Mouse (Mus musculus): ENCODE results near the gene Cbr2.

Gene Cbr2

DNA sequence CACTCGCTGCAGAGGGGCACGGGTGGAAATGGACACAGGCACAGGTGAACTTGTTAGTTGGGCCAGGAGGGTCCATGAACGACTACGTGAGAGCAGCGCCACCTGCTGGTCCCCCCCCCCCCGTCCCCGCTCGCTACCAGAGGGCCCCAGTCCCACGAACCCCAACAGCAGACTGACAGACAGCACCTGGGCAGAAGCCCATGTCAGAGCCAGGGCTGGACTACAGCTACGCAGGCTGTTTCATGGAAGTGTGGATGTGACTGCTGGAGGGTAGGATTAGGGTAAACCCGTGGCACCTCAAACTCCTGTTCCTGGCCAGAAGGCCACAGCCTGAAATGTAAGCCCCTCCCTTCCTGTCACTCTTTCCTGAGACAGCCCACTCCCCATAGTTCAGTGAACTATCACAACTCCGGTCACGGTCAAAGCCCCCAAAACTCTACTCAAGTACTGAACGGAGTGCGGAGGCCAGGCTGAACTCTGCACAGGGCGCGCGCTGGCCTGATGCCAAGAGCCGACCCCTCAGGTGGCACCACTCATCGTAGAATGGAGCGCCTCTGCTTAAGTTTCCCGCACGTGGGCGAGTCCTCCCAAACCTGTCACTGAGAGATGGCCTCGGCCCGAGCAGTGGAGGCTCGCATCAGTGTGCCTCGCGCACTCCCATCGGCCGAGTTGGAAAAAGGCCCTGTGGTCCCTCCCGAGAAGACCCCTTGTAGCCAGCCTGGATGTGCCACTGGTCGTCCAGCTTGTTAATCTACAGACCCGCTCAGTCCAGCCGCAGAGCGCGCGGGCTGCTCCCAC is 18.9 kb downstream of the Cbr2 start:
- in situ Hi-C loops (cut with MboI, MseI), result loop anchor here (10.0 kb wide), 1 partner anchor 88 kb away; the partner anchor contains the start of gene Sirt7

DNA sequence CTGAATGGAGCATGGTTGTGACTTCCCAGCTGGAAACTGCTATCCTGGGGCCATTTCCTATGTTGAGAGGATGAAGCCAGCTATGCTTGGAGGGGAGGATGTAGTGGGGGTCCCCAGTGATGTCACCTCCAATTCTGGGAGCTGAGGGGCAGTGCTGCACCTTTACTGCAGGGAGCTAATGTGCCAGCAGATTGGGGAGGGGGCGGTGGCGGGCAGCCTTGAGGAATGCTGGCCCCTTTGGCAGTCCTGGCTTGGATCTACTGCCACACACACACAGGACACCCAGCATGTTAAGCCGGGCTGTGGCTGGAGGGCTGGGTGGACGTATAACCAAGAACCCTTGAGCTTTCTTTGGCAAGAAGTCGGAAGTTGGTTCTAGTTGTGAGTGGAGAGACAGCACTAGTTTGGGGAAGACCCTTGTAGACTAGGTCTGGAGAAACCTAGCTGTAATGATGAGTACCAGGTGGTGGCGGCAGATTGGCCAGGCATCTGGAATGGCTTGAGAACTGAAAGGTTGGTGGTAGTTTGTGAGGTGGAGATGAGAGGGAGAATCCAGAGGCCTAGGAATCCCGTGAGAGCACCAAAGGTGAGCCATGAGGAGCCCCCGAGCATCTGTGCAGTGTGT is 19.8 kb downstream of the Cbr2 start:
- in situ Hi-C loops (cut with MboI, MseI), result loop anchor here (10.0 kb wide), 1 partner anchor 87 kb away; the partner anchor contains the start of gene Sirt7

DNA sequence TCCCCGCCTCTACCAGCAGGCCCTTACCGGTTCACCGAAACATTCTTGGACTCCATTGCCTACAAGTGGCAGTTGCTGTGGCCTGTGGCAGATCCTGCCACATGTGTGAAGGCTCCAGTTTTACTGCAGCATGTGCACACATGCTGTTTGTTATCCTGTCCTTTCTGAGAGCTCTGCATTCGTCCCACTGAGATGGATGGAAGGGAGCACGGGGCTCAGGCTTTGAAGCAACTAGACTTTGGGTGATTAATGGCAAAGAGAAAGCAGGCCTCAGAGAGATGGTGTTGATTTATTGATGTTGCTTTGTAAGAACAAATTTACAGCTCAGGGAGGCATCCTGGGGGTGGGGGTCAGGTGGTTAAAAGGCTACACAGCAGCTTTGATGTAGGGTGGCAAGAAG is 21.2 kb downstream of the Cbr2 start:
- in situ Hi-C loops (cut with MboI, MseI), result loop anchor here (10.0 kb wide), 1 partner anchor 86 kb away; the partner anchor contains the start of gene Sirt7

DNA sequence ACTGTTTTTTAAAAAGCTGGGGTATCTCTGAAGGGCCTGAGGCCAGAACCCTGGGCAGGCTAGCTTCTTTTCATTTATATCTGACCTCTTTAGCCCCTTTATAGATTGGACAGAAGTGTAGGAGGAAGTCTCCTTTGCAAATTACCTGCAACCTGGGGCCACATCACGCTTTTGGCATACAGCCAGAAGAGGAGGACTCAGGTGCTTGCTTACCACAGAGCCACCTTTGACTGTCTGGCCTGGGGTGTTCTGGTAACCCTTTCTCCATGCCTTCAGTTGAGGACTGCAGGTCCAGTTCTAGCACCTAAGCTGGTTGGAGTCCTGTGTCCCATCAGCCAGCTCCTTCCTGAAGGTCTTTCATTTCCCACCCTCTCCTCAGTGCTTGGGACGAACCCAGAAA is 22.4 kb downstream of the Cbr2 start:
- in situ Hi-C loops (cut with MboI, MseI), result no loop called here

DNA sequence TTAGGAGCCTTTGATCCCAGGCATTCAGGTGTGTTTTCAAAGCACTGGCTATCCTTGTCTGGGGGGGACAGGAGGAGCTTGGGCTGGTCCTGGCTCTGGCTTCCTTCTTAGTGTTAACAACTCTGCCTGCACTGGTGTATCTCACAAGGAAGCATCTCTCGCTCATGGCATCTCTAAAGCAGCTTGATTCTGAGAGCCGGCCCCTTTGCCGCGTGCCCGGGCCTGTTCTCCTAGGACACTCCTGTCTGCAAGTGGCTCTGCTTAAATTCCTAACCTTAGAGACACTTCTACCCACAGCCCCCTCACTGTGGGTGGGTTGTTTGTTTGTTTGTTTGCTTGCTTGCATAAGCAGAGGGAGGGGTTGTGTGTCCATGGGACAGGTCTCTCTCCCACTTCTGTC is 23.9 kb downstream of the Cbr2 start:
- in situ Hi-C loops (cut with MboI, MseI), result no loop called here

DNA sequence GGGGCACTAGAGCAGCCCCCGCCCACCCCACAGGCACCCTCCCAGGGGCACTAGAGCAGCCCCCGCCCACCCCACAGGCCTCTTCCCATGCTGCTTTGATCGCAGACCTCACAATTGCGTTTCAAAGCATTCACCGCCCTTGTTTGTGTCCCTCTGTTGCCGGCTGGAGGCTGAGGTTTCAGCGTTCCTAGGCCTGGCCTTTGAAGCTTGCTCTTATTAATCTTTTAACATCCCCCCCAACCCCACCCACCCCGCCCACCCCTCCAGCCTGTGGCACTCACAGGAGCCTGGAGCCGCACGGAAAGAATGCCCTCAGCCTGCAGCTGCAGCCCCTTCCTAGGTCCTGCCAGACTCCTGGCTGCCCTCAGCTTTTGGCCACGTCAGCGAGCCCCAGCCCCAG is 24.7 kb downstream of the Cbr2 start:
- in situ Hi-C loops (cut with MboI, MseI), result no loop called here

DNA sequence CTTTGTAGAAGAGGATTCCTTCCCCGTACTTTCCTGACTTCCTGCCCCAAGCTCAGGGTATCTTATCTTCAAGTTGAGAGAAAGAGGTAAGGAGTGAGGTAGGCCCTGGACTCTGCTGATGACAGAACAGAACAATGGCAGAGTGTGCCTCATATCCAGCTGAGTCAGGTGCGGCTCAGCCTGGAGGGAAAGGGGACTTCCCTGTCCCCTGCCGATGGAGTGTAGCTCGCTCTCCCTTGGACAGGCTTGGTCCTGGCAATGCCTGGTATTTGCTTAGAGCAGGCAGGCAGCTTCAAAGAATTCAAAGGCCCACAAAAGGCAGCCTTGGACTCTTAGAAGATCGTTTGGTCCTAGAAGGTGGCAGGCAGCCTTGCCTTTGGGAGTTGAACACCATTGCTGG is 25.8 kb downstream of the Cbr2 start:
- in situ Hi-C loops (cut with MboI, MseI), result no loop called here

DNA sequence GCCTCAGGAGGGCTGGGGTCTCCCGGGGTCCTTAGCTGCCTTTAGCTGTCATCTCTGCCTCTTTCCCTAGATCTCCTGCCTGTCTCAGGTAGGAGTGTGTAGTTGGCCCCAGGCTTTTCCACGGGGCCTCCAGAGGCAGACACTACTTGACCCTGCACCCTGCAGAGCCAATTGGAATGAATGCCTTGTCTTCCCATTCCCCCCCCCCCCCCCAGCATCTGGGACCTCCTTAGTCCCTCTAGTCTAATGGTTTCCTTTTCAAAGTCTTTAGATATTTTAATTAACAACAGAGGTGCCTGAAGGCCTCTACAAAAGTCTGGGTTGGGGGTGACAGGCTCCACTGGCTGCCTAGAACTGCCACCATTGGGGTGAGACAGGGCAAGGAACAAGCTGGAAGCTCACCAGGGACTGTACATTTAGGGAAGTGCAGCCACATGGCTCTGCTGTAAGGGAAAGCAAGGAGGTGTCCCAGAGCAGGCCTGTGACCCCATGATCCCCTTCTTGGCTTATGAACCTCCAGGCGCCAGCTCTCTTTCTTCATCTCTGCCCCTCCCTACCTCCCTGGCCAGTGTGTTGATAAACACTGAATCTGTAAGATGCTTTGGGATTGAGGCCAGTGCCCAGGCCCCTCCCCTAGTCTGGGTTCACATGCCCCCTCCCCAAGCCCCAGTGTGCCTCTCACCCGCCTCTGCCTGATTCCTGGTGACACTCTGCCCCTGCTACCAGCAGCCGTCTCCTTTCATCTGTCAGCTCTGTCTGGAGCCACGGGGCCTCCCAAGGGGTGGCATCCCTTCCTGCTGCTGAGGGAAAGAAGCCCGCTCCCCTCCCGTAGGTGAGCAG is 27.2 kb downstream of the Cbr2 start:
- in situ Hi-C loops (cut with MboI, MseI), result no loop called here

DNA sequence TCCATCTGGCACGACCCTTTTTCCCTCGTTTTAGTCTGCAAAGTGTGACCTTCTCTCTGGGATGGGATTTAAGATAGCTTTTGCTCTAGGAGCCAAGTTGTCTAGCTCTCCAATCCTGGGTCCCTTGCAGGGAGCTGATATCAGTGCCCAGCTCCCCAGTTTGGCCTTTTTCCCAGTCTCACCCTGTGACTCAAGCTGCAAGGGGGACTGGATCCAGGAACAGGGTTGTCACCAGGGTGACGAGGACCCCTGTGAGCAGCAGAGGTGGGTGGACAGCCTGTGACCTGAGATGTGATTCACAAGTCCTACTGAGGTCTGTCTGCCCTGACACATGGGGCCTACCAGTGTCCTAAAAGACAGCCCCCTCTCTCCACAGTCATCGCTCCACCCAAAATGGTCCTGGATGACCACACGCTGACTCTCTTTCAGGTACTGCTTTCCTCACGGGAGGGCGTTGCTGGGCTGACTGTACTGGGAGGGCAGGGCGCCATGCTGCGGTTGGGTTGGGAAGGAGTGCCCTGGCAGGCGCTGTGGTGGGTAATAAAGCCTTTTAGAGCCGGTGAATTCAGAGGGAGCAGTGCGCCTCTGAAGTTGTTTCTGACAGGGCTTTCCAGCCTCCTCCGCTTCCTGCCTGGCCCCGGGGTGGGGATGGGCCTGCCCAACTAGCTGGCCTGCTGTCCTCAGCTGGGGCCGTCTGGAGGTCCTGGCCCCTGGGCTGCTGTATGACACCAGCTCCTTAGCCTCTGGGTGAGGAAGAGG is 28.0 kb downstream of the Cbr2 start:
- in situ Hi-C loops (cut with MboI, MseI), result no loop called here

DNA sequence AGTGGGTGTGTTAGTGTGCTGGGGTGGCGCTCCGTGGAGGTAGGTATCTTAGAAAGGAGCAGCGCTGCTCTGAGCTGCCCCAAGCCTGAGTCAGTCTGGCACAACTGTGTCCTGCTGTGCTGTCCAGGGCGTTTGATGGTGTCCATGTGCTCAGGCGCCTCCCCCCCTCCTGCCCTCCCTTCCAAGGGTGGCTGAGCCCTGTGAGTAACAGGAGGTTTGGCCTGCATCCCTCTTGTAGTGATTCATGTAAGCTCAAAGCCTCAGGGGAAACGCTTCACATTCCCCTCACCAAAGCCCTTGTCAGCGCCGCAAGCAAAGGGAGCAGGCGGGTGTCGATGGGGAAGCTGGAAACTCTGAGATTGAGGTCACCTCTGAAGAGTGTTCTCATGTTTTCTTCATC is 34.2 kb downstream of the Cbr2 start:
- in situ Hi-C loops (cut with MboI, MseI), result loop anchor here (10.0 kb wide), 1 partner anchor 313 kb away; no protein-coding TSS in a partner anchor

DNA sequence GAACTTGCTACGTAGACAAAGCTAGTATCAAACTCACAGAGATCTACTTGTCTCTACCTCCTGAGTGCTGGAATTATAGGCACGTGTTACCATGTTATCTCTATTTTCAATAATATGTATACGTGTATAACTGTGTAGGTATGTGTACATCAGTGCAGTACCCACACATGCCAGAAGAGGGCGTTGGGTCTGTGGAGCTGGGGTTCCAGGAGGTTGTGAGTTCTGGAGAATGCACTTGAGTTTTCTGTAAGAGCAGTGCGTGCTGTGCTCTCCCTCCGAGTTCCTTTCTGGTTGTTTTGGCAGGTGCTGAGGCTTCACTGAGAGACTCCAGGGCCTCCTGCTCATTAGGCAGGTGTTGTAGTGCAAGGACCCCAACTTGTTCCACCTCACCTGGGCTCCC is 35.3 kb downstream of the Cbr2 start:
- in situ Hi-C loops (cut with MboI, MseI), result loop anchor here (10.0 kb wide), 1 partner anchor 312 kb away; no protein-coding TSS in a partner anchor

DNA sequence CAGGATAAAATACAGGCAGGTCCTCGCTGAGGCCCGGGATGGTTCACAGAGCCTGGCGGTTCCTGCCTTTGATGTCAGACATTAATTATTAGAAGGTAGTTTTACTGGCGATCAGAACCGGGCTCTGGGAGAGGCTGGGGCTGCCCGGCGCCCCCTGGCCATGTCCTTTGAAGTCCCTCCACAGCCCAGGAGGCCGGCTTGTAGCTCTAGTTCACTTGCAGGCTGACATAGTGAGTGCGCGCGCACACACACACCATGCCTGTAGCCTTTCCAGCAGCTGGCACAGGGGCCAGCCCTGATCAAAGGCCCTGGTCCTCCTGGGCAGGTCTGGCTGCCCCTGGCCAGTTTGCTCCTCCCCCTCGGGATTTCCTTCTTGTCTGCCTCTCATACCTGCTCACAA is 36.3 kb downstream of the Cbr2 start:
- in situ Hi-C loops (cut with MboI, MseI), result loop anchor here (10.0 kb wide), 1 partner anchor 311 kb away; no protein-coding TSS in a partner anchor

DNA sequence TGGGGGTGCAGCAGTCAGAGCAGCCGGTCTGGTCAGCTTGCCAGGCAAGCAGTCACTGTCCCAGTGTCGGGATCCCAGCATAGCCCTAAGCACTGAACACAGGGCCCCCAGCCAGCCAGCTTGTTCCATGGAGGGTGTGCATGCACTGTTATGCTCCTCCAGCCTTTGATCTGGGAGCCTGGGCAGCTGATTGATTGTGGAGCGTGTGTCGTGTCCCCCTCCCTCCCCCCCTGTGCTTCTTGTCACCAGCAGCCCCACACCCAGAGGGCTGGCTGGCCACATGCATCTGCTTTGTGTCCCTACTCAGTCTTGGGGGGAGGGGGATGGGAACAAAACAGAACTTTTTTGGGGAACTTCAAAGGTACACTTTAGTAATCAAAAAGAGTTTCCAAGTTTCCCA is 36.7 kb downstream of the Cbr2 start:
- in situ Hi-C loops (cut with MboI, MseI), result loop anchor here (10.0 kb wide), 1 partner anchor 310 kb away; no protein-coding TSS in a partner anchor

DNA sequence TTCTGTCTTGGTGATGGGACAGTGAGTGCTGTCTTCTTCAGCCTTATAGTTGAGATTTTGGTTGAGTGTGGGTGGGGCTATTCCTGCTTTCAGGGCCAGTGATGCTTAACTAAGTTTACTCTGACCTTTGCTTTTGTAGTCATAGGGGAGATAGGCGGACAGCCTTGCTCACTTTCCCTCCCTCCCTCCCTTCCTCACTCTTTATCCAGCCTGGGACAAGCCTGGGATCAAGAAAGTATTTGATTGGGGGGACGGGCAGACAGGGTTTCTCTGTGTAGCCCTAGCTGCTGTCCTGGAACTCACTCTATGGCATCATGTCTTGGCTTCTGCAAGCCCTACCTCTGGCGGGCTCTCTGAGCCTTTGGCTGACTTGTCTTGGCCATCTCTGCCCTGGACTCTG is 38.5 kb downstream of the Cbr2 start:
- in situ Hi-C loops (cut with MboI, MseI), result loop anchor here (10.0 kb wide), 1 partner anchor 309 kb away; no protein-coding TSS in a partner anchor

DNA sequence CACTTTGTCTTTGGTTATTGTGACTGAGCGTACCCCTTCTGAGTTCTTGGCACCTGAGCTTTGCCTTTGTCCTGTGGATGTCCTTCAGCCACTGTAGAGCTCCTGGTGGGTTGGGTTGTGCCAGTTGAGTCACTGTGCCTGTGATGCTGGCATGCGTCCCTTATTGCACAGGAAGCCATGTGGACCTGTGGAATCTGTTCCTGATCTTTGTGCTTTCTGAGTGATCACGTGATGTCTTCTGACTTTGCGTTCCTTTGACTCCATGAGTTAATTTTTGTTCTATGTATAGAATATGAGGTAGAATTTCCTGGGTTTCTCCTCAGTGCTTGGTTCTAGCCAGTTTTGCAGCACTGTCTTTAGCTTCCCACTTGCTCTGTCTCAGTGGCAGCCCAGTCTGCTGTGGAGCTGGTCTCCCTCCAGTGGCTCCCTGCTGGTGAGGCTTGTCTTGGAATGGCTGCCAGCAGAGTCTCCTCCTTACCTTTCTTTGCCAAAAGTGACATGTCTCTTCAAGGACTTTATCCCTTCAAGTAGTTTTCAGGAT is 39.4 kb downstream of the Cbr2 start:
- in situ Hi-C loops (cut with MboI, MseI), result loop anchor here (10.0 kb wide), 1 partner anchor 308 kb away; no protein-coding TSS in a partner anchor

DNA sequence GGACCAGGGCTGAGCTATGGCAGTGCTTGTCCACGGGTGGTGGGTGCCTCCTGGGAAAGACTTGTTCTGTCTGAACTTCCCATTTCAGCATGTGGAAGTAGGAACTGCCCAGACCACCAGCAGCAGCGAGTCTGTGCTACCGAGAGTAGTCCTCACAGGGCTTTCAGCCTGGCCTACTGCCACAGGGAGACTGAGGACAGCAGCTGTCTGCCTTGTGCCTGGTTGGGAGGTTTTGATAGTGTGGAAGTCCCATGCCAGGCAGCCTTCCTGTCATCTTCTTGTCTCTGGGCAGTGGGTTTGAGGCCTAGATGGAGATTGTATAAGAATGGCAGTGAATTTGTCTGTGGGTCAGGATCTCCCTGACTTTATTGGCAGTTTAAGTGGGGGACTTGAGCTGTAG is 42.5 kb downstream of the Cbr2 start:
- in situ Hi-C loops (cut with MboI, MseI), result no loop called here

DNA sequence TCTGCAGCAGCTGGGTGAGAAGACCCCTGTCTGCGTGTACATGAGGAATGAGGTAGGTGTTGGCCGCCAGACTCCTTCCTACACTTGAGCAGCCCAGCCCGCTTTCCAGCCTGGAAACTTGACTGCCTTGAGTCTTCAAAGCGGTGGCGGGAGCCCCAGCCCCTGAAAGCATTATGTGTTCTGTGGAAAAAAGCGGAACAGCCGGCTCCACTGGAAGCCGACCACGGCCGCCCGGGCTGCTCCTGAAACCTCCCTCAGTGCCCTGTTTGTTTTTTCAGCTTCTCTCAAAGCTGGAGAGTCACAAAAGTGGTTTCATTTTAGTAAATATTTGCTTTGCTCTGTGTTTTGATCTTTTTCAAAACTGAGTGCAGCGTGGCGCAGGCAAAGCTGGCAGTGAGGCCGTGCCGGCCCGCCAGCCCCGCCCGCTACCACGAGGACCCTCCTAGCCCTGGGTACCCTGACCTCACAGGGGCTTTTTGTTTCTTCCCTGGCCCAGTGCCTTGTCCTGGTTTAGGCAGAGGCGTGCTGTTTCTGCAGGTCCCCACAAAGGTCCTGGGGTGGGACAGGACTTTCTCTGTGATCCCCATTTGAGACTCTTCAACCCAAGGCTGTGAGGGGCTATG is 45.2 kb downstream of the Cbr2 start:
- in situ Hi-C loops (cut with MboI, MseI), result no loop called here

DNA sequence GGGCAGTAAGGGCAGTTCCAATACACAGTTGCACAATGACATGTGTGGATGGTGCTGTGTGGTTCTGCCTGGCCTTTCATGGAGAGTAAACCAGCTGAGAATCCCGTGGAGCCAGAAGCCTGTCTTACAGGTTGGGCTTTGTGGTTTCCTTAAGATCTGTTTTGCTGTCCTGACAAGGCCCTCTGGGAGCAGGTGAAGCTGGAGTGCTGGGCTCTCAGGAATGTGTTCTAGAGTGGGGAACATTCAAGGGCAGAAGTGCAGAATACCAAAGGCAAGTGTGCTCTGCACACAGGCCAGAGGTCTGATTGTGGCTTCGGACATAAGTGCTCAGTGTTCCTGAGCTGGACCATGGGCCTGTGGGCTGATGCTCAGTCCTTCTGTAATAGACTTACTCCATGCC is 47.3 kb downstream of the Cbr2 start:
- in situ Hi-C loops (cut with MboI, MseI), result no loop called here

DNA sequence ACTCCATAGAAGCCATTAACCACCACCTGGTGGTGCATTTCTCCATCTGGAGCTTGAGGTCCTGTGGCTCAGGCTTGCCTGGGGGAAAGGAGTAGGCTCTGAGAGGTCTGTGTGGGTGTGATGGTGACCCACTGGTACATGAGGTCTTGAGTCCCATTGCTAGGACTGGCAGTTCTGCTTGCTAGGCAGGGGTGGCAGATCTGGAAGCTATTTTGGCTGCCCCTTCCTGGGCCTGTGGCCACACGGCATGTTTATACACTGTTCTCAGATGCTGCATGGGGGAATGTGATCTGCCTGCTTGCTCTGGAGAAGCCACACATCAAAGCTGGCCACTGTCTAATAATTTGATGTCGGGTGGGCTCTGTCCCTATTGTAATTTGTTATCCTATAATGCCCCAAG is 47.8 kb downstream of the Cbr2 start:
- in situ Hi-C loops (cut with MboI, MseI), result no loop called here

DNA sequence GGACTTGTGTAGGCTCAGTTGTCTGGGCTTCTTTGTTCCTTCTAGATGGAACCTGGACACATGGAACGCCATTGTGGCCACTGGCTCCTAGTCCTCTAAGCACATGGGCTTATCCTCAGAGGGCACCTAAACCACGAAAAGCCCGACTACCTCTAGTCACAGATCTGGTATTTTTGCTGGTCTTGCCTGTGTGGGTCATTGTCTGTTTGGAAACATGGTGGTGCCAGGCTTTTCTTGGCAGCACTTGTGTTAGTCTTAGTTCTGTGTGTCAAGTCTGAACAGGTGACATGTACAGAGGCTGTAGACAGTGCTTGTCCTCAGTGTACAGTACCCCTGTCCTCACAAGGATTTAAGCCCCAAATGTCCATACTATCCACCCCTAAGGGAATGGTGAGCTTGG is 48.4 kb downstream of the Cbr2 start:
- in situ Hi-C loops (cut with MboI, MseI), result no loop called here
